Mouse (Mus musculus) megakaryocyte, embryonic 14.5 days (primary cell): ENCODE measurements around the gene Crocc.

ENCODE experiments used
- FLI1 ChIP-seq: IDR thresholded peaks from 2 replicates; pipeline ENCODE4 v1.6.1; 2012; ENCODE audit warnings: low read length, inconsistent platforms, mixed read lengths
- GATA1 ChIP-seq: IDR thresholded peaks from 3 replicates; pipeline ENCODE4 v1.6.1; 2012; ENCODE audit warnings: mixed read lengths, low read length, inconsistent platforms, borderline replicate concordance

DNA sequence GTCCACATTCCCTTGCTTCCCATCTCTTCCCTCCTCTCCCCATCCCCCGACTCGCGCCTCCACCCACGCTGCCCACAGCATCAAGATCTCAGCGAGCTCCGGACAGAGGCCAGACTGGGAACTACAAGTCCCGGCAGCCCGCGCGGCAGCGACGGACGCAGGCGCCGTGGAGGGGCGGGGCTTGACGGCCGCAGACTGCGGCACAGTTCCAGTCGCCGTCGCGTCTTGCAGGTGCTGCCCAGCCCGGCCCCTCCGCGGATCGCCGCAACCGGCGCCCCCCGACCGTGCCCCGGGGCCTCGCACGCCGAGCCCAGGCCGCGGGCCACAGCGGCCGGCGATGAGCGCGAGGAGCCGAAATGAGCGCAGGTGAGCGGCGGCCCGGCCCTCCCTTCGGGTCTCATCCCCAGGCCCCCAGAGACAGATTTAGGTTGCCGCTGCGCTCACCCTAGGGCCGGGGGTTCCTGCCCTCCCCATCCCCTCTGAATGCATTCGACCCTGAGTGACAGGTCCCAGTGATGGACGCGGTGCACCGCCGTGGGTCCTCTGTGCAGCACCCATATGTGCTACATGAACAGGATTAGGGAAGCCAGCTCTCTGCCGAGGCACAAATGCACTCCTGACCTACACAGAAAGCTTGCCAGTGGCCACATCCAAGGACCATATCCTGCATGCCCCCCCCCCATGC is 73.5 kb downstream of the Crocc start, which contains the start of gene Atp13a2:
- TF ChIP-seq GATA1 (no peak), FLI1 (no peak)
